Mouse (Mus musculus) spleen, adult 2 months (tissue): Measurements from ENCODE around the gene C1rb.

Experiments
- CTCF ChIP-seq: fragments of 200-500 bp; IDR thresholded peaks from 2 replicates; pipeline ENCODE4 v1.5.1; 2011; ENCODE audit warnings: mild to moderate bottlenecking, inconsistent platforms; ENCODE audit not compliant: insufficient read depth, insufficient read length, insufficient replicate concordance; ENCODE audit errors: extremely low read depth
- POLR2A ChIP-seq: fragments of 200-500 bp; IDR thresholded peaks from 2 replicates; pipeline ENCODE4 v1.6.1; 2011; ENCODE audit warnings: low read depth, low read length, inconsistent platforms

DNA sequence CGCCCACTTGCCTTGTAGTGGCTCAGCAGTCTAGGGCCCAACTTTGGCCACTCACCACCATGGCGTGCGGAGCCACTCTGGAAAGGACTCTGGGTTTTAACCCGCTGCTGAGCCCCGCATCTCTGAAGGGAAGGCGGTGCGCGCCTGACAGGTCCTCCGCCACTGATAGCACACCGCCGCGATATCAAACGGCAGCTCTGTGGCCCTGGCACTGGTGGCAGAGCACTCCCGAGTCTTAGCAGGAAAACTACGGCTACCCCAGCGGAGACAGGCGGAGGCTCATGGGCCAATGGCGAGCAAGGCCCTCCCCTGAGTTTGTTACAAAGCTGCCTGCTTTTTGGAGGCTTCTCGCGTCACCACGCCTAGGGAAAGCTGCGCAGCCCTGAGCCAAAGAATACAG lies 17.3 kb upstream of the C1rb start:
- TF ChIP-seq POLR2A (no peak), CTCF (no peak)
